Mouse (Mus musculus) small intestine, adult 2 months (tissue): ENCODE measurements around the gene Zc3h12d. TPM values are rescaled to one million over a fixed set of nuclear protein-coding genes. Genes with fewer than 3 reads are reported as not detected.
"Not testable (repeated sequence)": the region's sequence is repeated elsewhere in the genome, so short reads cannot be mapped to it uniquely, and the experiment has no call there.

Experiments used
- H3K27ac ChIP-seq: fragments of 200-500 bp; 2 replicates; pipeline ENCODE4 v1.5.1; 2012; ENCODE audit warnings: low read depth, low read length, control low read depth, inconsistent platforms; ENCODE audit not compliant: insufficient read depth
- H3K27me3 ChIP-seq: fragments of 200-500 bp; 2 replicates; pipeline ENCODE4 v1.6.1; 2012; ENCODE audit warnings: mild to moderate bottlenecking, moderate library complexity, low read length, inconsistent platforms; ENCODE audit not compliant: control insufficient read depth, insufficient read depth
- H3K36me3 ChIP-seq: fragments of 200-500 bp; 2 replicates; pipeline ENCODE4 v1.6.1; 2012; ENCODE audit warnings: mild to moderate bottlenecking, low read length, control low read depth, inconsistent platforms; ENCODE audit not compliant: control insufficient read depth, insufficient read depth
- H3K4me1 ChIP-seq: fragments of 200-500 bp; 2 replicates; pipeline ENCODE4 v1.6.1; 2012; ENCODE audit warnings: low read length, inconsistent platforms, mixed read lengths; ENCODE audit not compliant: control insufficient read depth, insufficient read depth, insufficient read length
- H3K4me3 ChIP-seq: fragments of 200-500 bp; 2 replicates; pipeline ENCODE4 v1.5.1; 2012; ENCODE audit warnings: low read depth, mild to moderate bottlenecking, control low read depth, inconsistent platforms, low read length, moderate library complexity
- CTCF ChIP-seq: fragments of 200-500 bp; IDR thresholded peaks from 2 replicates; pipeline ENCODE4 v1.5.1; 2012; ENCODE audit warnings: low read depth, mild to moderate bottlenecking, control low read depth, inconsistent platforms, low read length, moderate library complexity, mixed read lengths; ENCODE audit not compliant: insufficient replicate concordance, insufficient read length; ENCODE audit errors: extremely low read depth
- POLR2A ChIP-seq: fragments of 200-500 bp; IDR thresholded peaks from 2 replicates; pipeline ENCODE4 v1.6.1; 2012; ENCODE audit warnings: low read depth, mild to moderate bottlenecking, control low read depth, inconsistent platforms, low read length, moderate library complexity
- WGBS: fragments of 180-500 bp; shearing (Covaris S2); methylation state at CpG from one replicate; pipeline ENCODE4 v1.1.7; 2018; 5-methylcytosine and 5-hydroxymethylcytosine counted together
- polyA plus RNA-seq: library from polyadenylated mRNA; depleted of rRNA; stranded (reverse); fragments of >200 nt; gene quantifications from 2 replicates; pipeline ENCODE4 v1.2.3, GENCODE M21; 2012

Zc3h12d gene
- polyA plus RNA-seq, 1 experiment = 12.8 TPM

GRCm38 (mm10) chr10:7871381-7872020 is 39.2 kb downstream of the Zc3h12d start:
- Histone ChIP-seq H3K4me1 (peaks cover 3% of the 10 kb centered on the region; the same call in 1 of the 2 replicates), H3K27ac (no peak overlapping the region), H3K4me3 (no peak overlapping the region), H3K36me3 (peaks cover 24% of the 10 kb centered on the region), H3K27me3 (no peaks in the 10 kb centered on the region)
- 51% methylated on average over 5 of the region's 5 CpGs for WGBS
- TF ChIP-seq CTCF (no peak), POLR2A (no peak)

- TF ChIP-seq CTCF = no peak
- TF ChIP-seq POLR2A = no peak
- peaks cover 3% of the 10 kb centered on the region; the same call in 1 of the 2 replicates for H3K4me1 ChIP-seq
- 80% methylated on average over 7 of the region's 7 CpGs for WGBS
- H3K4me3 ChIP-seq = no peak overlapping the region
- H3K27ac ChIP-seq = no peak overlapping the region
- no peaks in the 10 kb centered on the region for H3K27me3 ChIP-seq
- peaks cover 3% of the 10 kb centered on the region; the same call in 1 of the 2 replicates for H3K36me3 ChIP-seq
Observed at GRCm38 (mm10) chr10:7874194-7874593, 41.9 kb downstream of the Zc3h12d start.

GRCm38 (mm10) chr10:7880283-7880682 is 48.0 kb downstream of the Zc3h12d start:
- not testable (repeated sequence) for H3K4me1 ChIP-seq, H3K36me3 ChIP-seq, H3K27ac ChIP-seq, H3K4me3 ChIP-seq, H3K27me3 ChIP-seq
- 90% methylated on average over 3 of the region's 3 CpGs for WGBS

- TF ChIP-seq CTCF (no peak), POLR2A (no peak)
- 93% methylated on average over 3 of the region's 3 CpGs for WGBS
- H3K4me1 ChIP-seq = no peaks in the 10 kb centered on the region
- no peaks in the 10 kb centered on the region for H3K27me3 ChIP-seq
- H3K27ac ChIP-seq = no peak overlapping the region
- H3K4me3 ChIP-seq = no peak overlapping the region
- no peaks in the 10 kb centered on the region for H3K36me3 ChIP-seq
Observed at GRCm38 (mm10) chr10:7881971-7882370, 49.7 kb downstream of the Zc3h12d start.

GRCm38 (mm10) chr10:7883524-7883923 is 51.3 kb downstream of the Zc3h12d start:
- Histone ChIP-seq H3K27me3 (no peaks in the 10 kb centered on the region), H3K4me3 (no peak overlapping the region), H3K4me1 (no peaks in the 10 kb centered on the region), H3K36me3 (no peaks in the 10 kb centered on the region), H3K27ac (no peak overlapping the region)
- 4% methylated on average over 5 of the region's 5 CpGs for WGBS
- TF ChIP-seq CTCF (peak; percentile 96; the same call in 1 of the 2 replicates), POLR2A (no peak)

- Histone ChIP-seq H3K4me3 (no peak overlapping the region), H3K4me1 (no peaks in the 10 kb centered on the region), H3K27ac (no peak overlapping the region), H3K36me3 (no peaks in the 10 kb centered on the region), H3K27me3 (no peaks in the 10 kb centered on the region)
- TF ChIP-seq CTCF (no peak), POLR2A (no peak)
- WGBS = 74% methylated on average over 11 of the region's 11 CpGs
Observed at GRCm38 (mm10) chr10:7888256-7888868, 56.1 kb downstream of the Zc3h12d start.

GRCm38 (mm10) chr10:7900719-7901627 is 68.7 kb downstream of the Zc3h12d start:
- Histone ChIP-seq H3K36me3 (peaks cover 16% of the 10 kb centered on the region), H3K4me3 (no peak overlapping the region), H3K27ac (no peak overlapping the region), H3K27me3 (no peaks in the 10 kb centered on the region), H3K4me1 (no peaks in the 10 kb centered on the region)
- WGBS = 85% methylated on average over 14 of the region's 14 CpGs
- TF ChIP-seq CTCF = no peak
- no peak for TF ChIP-seq POLR2A
